Mouse (Mus musculus) limb, embryonic 14.5 days (tissue): Measurements from ENCODE around the gene C8b. TPM values are rescaled to one million over a fixed set of nuclear protein-coding genes. Genes with fewer than 3 reads are reported as not detected.

ENCODE experiments used
- ATAC-seq: fragments of 200-750 bp; cut with Nextera tagmentation; 2 replicates; pipeline ENCODE4 v1.8.0; 2017; ENCODE audit warnings: low read depth, moderate number of reproducible peaks, moderate TSS enrichment; ENCODE audit not compliant: low FRiP score
- DNase-seq: peaks from one replicate; pipeline ENCODE4 v3.0.0-alpha.2; 2015; ENCODE audit warnings: low spot score
- H3K27ac ChIP-seq: fragments of 300-500 bp; sonication (generic); replicated peaks from 2 replicates; pipeline ENCODE4 v1.5.1; 2014; ENCODE audit warnings: low read depth, mild to moderate bottlenecking, low read length, moderate library complexity, mixed read lengths
- H3K27me3 ChIP-seq: fragments of 300-500 bp; sonication (generic); 2 replicates; pipeline ENCODE4 v1.6.1; 2014; ENCODE audit warnings: low read length, mixed read lengths; ENCODE audit not compliant: control insufficient read depth, insufficient read depth
- H3K36me3 ChIP-seq: fragments of 300-500 bp; sonication (generic); 2 replicates; pipeline ENCODE4 v1.6.1; 2014; ENCODE audit warnings: mild to moderate bottlenecking, low read length, moderate library complexity, mixed read lengths; ENCODE audit not compliant: control insufficient read depth, insufficient read depth
- H3K4me1 ChIP-seq: fragments of 300-500 bp; sonication (generic); 2 replicates; pipeline ENCODE4 v1.6.1; 2014; ENCODE audit warnings: antibody characterized with exemption, low read length, mixed read lengths; ENCODE audit not compliant: control insufficient read depth, insufficient read depth
- H3K4me2 ChIP-seq: fragments of 300-500 bp; sonication (generic); replicated peaks from 2 replicates; pipeline ENCODE4 v1.6.1; 2014; ENCODE audit warnings: low read depth, mild to moderate bottlenecking, low read length, moderate library complexity; ENCODE audit not compliant: severe bottlenecking
- H3K4me3 ChIP-seq: fragments of 300-500 bp; sonication (generic); replicated peaks from 2 replicates; pipeline ENCODE4 v1.5.1; 2014; ENCODE audit warnings: low read length
- H3K9ac ChIP-seq: fragments of 300-500 bp; sonication (generic); 2 replicates; pipeline ENCODE4 v1.6.1; 2014; ENCODE audit warnings: mild to moderate bottlenecking, low read depth, low read length, moderate library complexity; ENCODE audit not compliant: severe bottlenecking
- H3K9me3 ChIP-seq: fragments of 300-500 bp; sonication (generic); 2 replicates; pipeline ENCODE4 v1.6.1; 2016; ENCODE audit warnings: low read length; ENCODE audit not compliant: control insufficient read depth
- POLR2A ChIP-seq: fragments of 200-500 bp; IDR thresholded peaks from 2 replicates; pipeline ENCODE4 v1.8.0; 2012; ENCODE audit warnings: inconsistent platforms, mild to moderate bottlenecking, moderate library complexity, borderline replicate concordance; ENCODE audit not compliant: insufficient read depth, insufficient read length; ENCODE audit errors: extremely low read depth
- WGBS: fragments of 180-500 bp; shearing (Covaris S2); extraction: QIAGEN DNeasy Blood & Tissue Kit; methylation state at CpG from one replicate; pipeline ENCODE4 v1.1.7; 2014; 5-methylcytosine and 5-hydroxymethylcytosine counted together
- polyA plus RNA-seq, 2 experiments: library from polyadenylated mRNA; depleted of rRNA in 1 of 2; stranded (reverse) in 1 of 2; unstranded in 1 of 2; fragments of >200 nt; fragmentation: Nextera tagmentation in 1 of 2; extraction: Ambion mirVana in 1 of 2; gene quantifications; 2 replicates each; pipeline versions ENCODE4 v1.2.1 to v1.2.3; 2012 to 2014

C8b gene
- polyA plus RNA-seq, 2 experiments, result not detected

GRCm38 (mm10) chr4:104725673-104726072, 40.4 kb upstream of the C8b start:
- no peak for DNase-seq
- Histone ChIP-seq H3K4me2 (no peak overlapping the region), H3K9me3 (no peaks in the 10 kb centered on the region), H3K4me1 (peaks cover 12% of the 10 kb centered on the region), H3K27me3 (no peaks in the 10 kb centered on the region), H3K36me3 (no peaks in the 10 kb centered on the region), H3K27ac (no peak overlapping the region), H3K4me3 (no peak overlapping the region), H3K9ac (no peak overlapping the region)
- ATAC-seq, result no peak
- 55% methylated on average over 3 of the region's 3 CpGs for WGBS
- TF ChIP-seq POLR2A, result no peak

- DNase-seq, result no peak
- H3K9me3 ChIP-seq, result no peaks in the 10 kb centered on the region
- no peak overlapping the region for H3K4me3 ChIP-seq
- ATAC-seq, result no peak
- no peak overlapping the region for H3K4me2 ChIP-seq
- H3K27ac ChIP-seq, result no peak overlapping the region
- no peak for TF ChIP-seq POLR2A
- H3K9ac ChIP-seq, result no peak overlapping the region
- peaks cover 2% of the 10 kb centered on the region; the same call in 1 of the 2 replicates for H3K4me1 ChIP-seq
- H3K27me3 ChIP-seq, result no peaks in the 10 kb centered on the region
- WGBS, result 81% methylated on average over 8 of the region's 8 CpGs
- H3K36me3 ChIP-seq, result no peaks in the 10 kb centered on the region
These were observed 36.9 kb upstream of the C8b start for GRCm38 (mm10) chr4:104729185-104729584.

GRCm38 (mm10) chr4:104746500-104746899, 19.6 kb upstream of the C8b start:
- ATAC-seq, result no peak
- no peak for DNase-seq
- Histone ChIP-seq H3K4me1 (no peaks in the 10 kb centered on the region; the same call in 1 of the 2 replicates), H3K27me3 (no peaks in the 10 kb centered on the region), H3K27ac (no peak overlapping the region), H3K9ac (no peak overlapping the region), H3K36me3 (no peaks in the 10 kb centered on the region), H3K4me2 (no peak overlapping the region), H3K4me3 (no peak overlapping the region), H3K9me3 (no peaks in the 10 kb centered on the region)
- WGBS, result 56% methylated on average over 6 of the region's 6 CpGs
- TF ChIP-seq POLR2A, result no peak

- Histone ChIP-seq H3K36me3 (no peaks in the 10 kb centered on the region), H3K27ac (no peak overlapping the region), H3K9me3 (no peaks in the 10 kb centered on the region), H3K27me3 (no peaks in the 10 kb centered on the region), H3K4me1 (no peaks in the 10 kb centered on the region), H3K9ac (no peak overlapping the region), H3K4me3 (no peak overlapping the region), H3K4me2 (no peak overlapping the region)
- WGBS, result 71% methylated on average over 3 of the region's 3 CpGs
- TF ChIP-seq POLR2A, result no peak
- no peak for ATAC-seq
- no peak for DNase-seq
These were observed 12.0 kb upstream of the C8b start for GRCm38 (mm10) chr4:104754090-104754489.

- no peak overlapping the region for H3K4me3 ChIP-seq
- no peak for DNase-seq
- no peak for TF ChIP-seq POLR2A
- H3K4me1 ChIP-seq, result no peaks in the 10 kb centered on the region
- no peak overlapping the region for H3K4me2 ChIP-seq
- H3K36me3 ChIP-seq, result no peaks in the 10 kb centered on the region
- WGBS, result 81% methylated on average over 12 of the region's 13 CpGs
- no peak for ATAC-seq
- no peak overlapping the region for H3K27ac ChIP-seq
- H3K27me3 ChIP-seq, result no peaks in the 10 kb centered on the region
- H3K9ac ChIP-seq, result no peak overlapping the region
- no peaks in the 10 kb centered on the region for H3K9me3 ChIP-seq
These were observed 5.1 kb upstream of the C8b start for GRCm38 (mm10) chr4:104760878-104761624.

GRCm38 (mm10) chr4:104768190-104768589, 2.1 kb downstream of the C8b start:
- no peak for TF ChIP-seq POLR2A
- Histone ChIP-seq H3K4me1 (no peaks in the 10 kb centered on the region), H3K36me3 (no peaks in the 10 kb centered on the region), H3K27ac (no peak overlapping the region), H3K4me3 (no peak overlapping the region), H3K9ac (no peak overlapping the region), H3K4me2 (no peak overlapping the region), H3K9me3 (no peaks in the 10 kb centered on the region), H3K27me3 (no peaks in the 10 kb centered on the region)
- ATAC-seq, result no peak
- no peak for DNase-seq
- WGBS, result 92% methylated on average over 4 of the region's 4 CpGs
